Mouse (Mus musculus) brain, embryonic 14.5 days (tissue): ENCODE measurements around the gene Plac8.

Experiments
- CTCF ChIP-seq: fragments of 200-500 bp; IDR thresholded peaks from 2 replicates; pipeline ENCODE4 v1.5.1; 2012; ENCODE audit warnings: inconsistent platforms, mild to moderate bottlenecking, moderate library complexity, borderline replicate concordance; ENCODE audit not compliant: insufficient read depth, insufficient read length; ENCODE audit errors: extremely low read depth
- POLR2A ChIP-seq: fragments of 200-500 bp; IDR thresholded peaks from 2 replicates; pipeline ENCODE4 v1.6.1; 2012; ENCODE audit warnings: mild to moderate bottlenecking, inconsistent platforms, borderline replicate concordance; ENCODE audit not compliant: poor library complexity, insufficient read depth, insufficient read length, severe bottlenecking; ENCODE audit errors: extremely low read depth

DNA sequence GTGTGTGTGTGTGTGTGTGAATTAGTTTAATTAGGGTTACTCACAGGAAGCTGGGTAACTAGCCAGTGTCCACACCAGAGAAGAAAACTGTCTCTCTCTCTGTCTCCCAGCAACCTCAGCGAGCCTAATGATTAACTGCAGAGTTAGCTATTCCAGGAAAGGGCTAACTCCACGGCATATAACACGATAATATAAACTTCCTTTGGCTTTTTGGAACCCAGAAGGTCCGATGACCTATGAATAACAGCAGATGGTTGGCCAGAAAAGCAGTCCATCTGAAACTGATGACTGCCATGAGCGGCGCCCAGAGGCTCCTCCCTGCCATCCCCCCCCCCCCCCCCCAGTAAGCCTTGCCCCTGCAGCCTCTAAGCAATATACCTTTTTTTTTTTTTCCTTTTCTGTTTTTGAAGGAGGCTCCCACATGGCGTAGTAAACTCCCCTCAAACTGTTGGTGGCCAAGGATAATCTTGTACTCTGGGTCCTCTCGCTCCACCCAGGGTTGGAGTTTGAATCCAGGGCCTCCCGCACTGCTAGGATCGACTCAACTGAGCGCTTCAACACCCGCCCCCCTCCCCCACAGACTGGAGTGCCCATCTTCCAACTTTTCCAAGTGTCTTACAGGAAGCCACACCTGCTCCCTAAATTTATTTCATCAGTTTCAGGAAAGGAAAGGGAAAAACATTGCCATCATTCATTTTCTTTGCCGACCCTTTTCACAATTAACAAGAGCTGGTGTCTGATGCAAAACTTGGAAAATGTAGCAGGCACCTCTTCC, 4.6 kb downstream of the Plac8 start:
- TF ChIP-seq POLR2A (no peak), CTCF (no peak)
